Mouse (Mus musculus) B cell, adult 2 months (primary cell): ENCODE results near the gene Sfmbt2.
"Not testable (repeated sequence)": the region's sequence is repeated elsewhere in the genome, so short reads cannot be mapped to it uniquely, and the experiment has no call there.

Source experiments
- DNase-seq, 2 experiments: peaks; one replicate each; pipeline ENCODE4 v3.0.0; 2022

The Sfmbt2 gene

DNA sequence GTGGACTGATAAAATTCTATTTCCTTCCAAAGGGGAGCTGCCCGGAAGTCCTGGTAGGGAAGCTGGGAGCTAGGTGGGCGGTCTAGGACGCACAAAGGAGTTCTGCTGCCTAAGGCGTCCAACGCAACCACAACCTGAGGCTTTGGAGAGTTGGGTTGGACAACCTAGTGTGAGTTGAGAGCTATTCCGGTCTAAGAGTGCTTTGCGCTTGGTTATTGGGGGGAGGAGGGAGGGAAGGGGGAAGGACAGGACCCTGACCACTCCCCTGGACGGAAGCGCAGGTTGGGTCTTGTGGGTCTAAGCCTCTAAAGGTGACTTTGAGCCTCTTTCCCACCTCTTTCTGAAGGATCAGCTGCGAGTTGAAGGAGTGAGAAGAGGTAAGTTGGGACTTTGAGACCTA lies at the start of gene Sfmbt2:
Gene Sfmbt2, plus strand, starts transcription at position 335 of the 400 bp plus-strand sequence.
- no peak for DNase-seq

DNA sequence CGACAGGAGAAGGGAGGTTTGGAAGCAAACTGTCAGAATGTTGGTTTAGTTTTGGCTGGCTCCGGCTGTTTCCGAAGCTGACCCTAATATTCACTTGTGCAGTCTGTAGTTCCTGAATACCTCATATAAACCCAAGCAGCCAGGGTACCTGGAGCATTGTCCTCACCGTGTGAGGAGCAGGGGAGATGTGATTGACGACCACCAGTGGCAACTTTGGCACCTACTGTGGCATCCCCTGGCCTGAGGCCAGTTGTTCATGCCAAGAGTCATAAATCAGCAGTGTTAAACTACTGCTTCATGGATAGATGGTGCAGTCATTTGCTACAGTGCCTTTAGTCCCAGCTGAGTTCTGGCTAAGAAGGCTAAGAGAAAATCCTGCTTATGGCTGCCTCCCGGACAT lies 49.2 kb upstream of the Sfmbt2 start:
- no peak for DNase-seq

DNA sequence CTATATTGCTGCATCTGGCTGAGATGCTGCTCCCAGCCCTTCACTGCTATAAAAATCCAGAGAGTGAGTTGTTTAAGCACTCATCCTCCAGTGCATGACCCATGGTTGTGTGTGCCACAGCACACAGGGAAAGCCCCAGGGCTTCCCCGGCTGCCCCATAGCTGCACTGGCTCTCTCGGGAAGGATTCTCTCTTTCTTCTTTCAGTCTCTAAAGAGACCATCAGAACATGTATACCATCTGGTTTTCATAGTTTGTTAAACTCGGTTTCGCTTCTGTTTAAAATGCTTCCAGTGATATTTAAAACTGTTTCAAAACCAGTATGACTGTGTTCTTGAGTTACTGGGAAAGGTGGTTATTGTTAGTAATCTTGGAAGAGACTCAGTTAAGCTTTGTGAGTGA lies 47.1 kb upstream of the Sfmbt2 start:
- DNase-seq = no peak

DNA sequence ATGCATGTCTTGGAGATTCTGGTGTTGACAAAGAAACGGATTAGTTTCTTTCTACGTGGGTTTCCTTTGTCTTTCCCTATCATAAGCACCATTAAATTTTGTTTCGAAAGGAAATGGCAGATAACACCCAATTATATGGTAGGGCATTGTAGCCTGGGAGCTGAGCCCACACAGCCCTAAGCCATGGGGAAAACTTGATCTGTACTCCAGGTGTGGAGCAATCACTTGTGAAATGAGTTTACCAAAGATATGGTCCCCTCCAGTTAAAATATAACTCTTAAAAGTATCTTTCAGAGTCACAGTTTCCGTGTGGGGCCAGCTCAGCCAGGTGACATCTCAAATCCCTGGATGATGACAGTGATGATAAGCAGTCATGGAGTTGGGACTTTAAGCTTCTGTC lies 45.3 kb upstream of the Sfmbt2 start:
- no peak for DNase-seq

DNA sequence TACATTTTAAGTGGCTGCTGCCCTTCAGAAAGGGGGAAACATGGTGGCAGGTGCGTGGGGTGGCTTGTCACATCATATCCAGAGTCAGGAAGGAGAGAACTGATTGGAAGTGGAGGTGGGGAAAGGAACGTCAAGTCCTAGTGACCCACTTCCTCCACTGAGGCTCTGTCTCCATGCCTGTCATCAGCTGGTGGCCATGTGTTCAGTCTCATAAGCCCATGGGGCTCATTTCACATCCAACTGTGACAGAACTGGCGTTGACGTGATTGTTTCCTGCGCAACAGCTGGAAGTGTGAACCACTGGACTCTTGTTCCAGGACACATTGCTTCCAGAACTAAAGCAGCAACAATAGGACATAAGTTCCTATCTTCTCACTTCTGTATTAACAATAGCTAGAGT lies 40.1 kb upstream of the Sfmbt2 start:
- DNase-seq = no peak

DNA sequence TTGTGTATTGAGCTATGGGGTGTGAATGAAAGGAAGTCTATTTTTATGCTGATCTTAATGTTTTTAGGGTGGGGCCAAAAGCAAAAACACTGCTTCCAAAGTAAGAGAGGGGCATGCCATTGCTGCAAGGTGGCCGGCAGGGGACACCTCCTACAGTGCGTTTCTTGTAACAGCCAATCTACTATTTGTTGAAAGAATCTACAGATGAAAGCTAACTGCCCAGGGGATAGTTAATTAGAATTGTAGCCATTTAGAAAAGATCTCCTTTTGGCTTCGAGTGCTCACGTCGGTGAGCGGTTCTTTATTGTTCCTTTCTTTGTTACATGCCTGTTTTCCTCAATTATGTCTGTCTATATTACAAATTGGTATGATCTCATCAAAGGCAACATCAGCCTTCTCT lies 36.0 kb upstream of the Sfmbt2 start:
- DNase-seq = no peak

GRCm38 (mm10) chr2:10335037-10335608 lies 35.2 kb upstream of the Sfmbt2 start:
- no peak for DNase-seq

DNA sequence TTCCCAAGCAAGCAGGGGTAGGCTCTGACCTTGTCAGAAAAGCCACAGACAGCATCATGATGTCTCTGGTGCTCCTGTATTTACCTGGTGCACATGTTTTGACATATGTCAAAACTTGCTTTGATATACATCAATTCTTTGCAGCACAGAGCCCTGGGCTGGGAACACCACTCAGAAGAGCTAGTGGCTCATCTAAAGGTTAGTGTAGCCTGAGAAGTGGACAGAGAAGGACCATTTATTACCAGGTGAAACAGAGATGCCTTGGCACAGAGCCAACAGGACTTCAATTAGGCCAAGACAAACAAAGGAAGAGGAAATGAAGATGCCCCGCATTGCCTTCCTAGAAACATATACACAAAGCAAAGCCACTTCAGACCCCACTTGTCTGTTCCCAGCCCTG lies 30.3 kb upstream of the Sfmbt2 start:
- no peak for DNase-seq

GRCm38 (mm10) chr2:10343523-10343922 lies 26.8 kb upstream of the Sfmbt2 start:
- no peak for DNase-seq

DNA sequence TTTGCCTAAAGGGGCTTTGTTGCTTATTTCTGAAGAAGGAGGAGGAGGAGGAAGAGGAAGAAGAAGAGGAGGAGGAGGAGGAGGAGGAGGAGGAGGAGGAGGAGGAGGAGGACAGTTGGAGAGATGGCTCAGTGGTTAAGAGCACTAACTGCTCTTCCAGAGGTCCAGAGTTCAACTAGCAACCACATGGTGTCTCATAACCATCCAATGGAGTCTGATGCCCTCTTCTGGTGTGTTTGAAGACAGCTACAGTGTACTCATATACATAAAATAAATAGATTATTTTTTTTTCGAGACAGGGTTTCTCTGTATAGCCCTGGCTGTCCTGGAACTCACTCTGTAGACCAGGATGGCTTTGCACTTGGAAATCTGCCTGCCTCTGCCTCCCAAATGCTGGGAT lies 26.2 kb upstream of the Sfmbt2 start:
- not testable (repeated sequence) for DNase-seq

DNA sequence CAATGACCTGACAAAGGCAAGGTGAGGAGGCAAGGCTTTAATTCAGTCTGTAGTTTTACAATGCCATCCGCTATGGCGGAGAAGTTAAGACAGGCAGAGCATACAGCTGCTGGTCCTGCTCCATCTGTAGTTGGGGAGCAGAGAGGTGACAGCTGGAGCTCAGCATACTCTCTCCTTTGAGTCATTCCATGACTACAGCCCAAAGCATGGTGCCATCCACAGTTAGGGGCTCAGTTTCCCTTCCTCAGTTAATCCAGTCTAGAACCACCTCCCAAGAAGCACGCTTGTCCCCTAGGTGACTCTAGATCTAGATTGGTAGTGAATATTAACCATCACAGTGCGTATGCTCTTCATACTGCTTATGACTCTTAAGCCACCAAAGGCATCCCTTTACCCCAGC lies 23.1 kb upstream of the Sfmbt2 start:
- DNase-seq = no peak

DNA sequence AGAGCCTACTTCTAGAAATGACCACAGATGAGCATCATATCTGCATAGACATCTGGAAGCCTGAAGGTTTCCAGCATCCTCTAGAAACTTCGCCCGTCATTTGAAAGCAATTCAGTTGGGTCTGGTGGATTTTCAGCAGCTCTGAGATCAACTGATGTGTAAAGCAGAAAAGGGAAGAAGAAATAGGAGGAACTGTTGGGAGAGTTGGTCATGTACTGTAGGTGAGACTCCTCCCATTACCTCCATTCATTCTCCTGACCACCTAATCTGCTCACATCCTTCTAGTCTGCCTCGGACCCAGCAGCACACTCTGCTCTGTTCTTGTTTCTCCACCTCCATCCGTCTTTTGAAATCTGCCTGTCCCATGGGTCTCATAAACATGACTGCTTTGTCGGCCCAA lies 22.3 kb upstream of the Sfmbt2 start:
- no peak for DNase-seq

- no peak for DNase-seq
Observed at GRCm38 (mm10) chr2:10350266-10350810, 20.0 kb upstream of the Sfmbt2 start.

DNA sequence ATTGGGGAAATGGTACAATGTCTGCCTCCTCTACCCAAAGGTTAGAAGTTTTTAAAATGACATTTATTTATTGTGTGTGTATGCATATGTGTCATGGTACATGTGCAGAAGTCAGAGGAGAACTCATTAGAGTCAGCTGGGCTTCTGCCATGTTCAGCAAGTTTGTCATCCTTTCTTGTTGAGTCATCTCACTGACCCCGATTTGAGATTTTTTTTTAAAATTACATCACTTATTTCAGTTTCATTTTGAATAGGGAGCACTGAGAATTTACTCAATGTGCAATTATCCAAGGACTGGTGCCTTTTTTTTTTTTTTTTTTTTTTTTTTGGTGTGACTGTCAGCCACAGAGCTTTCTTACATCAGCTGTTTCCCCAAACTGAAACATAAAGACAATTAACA lies 19.2 kb upstream of the Sfmbt2 start:
- no peak for DNase-seq

- no peak for DNase-seq
Observed at GRCm38 (mm10) chr2:10352887-10353286, 17.4 kb upstream of the Sfmbt2 start.

GRCm38 (mm10) chr2:10353889-10354288 lies 16.4 kb upstream of the Sfmbt2 start:
- no peak for DNase-seq

DNA sequence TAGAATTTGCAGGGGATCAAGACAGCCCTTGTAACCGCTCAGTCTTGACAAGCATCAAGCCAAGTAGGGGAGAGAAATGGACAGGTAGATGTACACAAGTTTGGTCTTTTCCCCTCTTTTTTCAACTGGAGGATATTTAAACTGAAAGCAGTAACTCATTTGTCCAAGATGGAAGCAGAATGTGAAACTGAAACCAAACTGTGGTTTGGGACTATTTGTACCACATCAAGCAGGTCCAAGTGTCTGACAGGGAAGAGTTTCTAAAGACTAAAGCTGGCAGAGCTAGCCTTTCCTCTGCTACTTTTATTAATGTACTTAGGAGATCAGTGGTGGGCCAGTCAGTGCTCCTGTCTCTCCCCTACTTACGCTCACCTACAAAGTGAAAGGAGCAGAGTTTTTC lies 10.4 kb upstream of the Sfmbt2 start:
- DNase-seq = no peak

DNA sequence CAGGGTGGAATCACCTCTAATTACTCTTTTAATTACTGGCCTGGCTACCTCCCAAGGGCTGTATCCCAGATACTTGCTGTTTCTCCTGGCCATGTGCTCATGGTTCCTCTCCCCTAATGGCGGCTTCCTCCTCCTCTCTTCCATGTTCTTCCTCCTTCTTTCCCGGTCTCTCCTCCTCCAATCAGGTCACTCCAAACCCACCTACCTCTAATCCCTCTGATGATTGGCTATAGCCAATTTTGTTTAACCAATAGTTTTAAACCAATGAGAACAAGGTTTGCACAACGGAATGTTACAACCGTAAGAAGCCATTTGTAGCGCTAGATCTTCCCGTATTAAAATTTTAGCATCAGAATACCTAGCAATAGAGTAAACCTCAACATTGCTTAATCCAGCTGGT lies 5.2 kb upstream of the Sfmbt2 start:
- DNase-seq = no peak

- no peak for DNase-seq
Observed at GRCm38 (mm10) chr2:10366284-10366683, 4.0 kb upstream of the Sfmbt2 start.

DNA sequence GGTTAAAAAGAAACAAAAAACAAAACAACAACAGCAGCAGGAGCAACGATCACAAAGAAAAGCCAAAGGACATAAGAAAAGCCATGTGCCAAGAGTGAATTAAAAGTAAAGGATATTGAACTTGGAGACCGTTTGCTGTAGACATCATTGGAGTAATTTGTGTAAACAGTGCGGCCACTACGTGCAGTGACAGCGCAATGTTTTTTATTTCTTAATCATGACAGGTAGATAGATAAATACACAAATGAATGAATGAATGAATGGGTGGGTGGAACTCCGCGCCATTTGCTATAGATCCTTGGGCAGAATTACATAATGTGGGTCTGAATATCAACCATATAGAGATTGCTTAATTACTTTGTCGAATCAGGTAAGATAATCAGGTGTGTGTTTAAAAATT lies 634 bp upstream of the Sfmbt2 start:
- DNase-seq = no peak

DNA sequence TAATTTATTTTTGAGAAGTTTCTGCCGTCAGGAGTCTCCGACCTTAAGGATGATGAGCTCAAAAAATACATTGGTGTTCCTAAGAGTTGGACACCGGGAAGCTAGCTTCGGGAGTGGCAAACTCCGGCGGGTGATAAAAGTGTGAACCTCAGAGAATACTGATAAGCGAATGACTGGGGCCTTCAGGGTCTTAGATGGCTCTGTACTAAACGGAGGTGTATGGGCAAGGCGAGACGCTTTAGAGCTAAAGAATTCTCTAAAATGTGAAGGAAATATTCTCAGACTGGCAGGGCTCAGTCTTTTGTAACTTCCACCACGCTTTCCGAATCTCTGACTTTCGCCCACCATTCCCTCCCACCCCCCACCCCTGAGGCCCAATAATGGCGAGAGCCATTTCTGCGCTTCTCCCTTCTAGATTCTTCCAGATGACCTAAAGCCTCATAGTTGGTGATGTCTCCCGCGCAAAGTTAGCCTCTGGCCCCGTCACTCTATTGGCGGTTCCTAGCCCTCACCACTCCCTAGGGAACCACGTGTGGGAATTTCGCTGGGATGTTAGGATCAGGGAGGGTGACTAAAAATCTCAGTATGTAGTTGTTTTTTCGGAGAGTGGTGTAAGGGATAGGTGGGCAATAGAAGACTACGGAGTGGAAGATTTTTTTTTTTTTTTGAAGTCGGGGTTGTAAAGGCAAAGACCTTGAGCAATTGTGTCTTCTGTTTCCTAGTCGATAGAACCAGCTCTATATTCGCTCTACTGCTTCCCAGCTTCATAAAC lies 563 bp downstream of the Sfmbt2 start:
- no peak for DNase-seq

DNA sequence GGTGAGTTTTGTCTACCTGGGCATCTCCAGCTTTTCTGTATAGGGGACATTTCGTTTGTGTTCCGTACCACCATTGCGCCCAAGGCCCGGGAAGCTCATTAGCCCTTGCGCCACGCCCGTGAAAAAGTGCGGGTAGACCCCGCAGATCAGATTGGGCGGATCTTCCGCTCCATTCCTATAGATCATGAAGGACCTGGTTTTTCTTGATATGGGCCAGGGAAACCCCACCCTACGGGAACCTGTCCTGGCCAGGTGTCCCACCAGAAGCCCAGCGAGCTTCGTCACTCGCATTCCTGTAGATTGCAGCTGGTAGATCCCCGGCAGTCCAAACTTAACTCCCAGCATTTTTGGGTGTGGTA lies 1.1 kb downstream of the Sfmbt2 start:
- DNase-seq = peak; percentile 2 to 6

DNA sequence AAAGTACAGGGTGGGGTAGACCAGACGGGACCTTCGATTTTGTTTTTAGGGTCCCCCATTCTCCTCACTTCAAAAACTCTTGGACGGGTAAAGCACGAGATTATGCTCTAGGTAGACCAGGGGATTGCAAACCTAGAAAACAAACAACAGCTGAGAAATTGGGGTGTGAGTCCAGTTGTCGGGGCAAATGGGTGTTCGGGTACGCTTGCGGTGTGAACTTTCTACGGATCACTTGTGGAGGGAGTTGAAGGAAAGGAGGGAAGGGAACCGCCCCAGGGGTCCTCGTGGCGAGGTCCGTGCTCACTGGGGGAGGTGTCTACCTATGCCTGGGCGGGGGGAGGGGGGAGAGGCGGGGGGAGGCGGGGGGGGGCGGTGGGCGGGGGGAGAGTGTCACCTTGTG lies 1.6 kb downstream of the Sfmbt2 start:
- DNase-seq = peak in 1 of 2 experiments; percentile 1

GRCm38 (mm10) chr2:10372321-10372723 lies 2.0 kb downstream of the Sfmbt2 start:
- DNase-seq = peak; percentile 45 to 48
